Mouse (Mus musculus): ENCODE data around the gene Ccdc141. TPM values are rescaled to one million over a fixed set of nuclear protein-coding genes. Genes with fewer than 3 reads are reported as not detected.

The Ccdc141 gene
- polyA plus RNA-seq, 1 experiment from 2014 or later = 2.5 TPM

DNA sequence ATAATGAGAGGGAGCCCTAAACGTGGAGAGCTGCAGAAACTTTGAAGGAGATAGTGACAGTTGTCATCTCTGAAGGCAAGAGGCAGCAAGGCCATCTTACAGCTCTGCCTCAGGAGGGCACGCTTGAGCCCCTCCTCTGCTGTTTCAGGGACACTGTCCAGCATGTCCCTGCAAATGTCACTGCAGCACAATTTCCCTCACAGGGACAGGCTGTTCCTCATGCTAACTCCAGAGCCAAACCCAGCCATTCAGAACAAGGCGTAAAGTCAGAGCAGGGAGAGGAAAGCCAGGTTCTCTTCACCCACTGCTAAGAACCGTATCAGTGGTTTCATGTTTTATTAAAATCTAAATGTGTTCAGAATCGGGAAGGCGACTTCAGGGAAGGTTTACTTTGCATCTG, 192.8 kb downstream of the Ccdc141 start:
- WGBS = 79% methylated on average over 6 of the region's 6 CpGs
- no peak overlapping the region for H3K9ac ChIP-seq (ENCODE audit: low read length)
- no peak overlapping the region for H3K4me2 ChIP-seq
- H3K4me1 ChIP-seq (ENCODE audit: control insufficient read depth, insufficient read depth, low read length) = no peaks in the 10 kb centered on the region
- no peak overlapping the region for H3K27ac ChIP-seq (ENCODE audit: low read depth, low read length)
- no peaks in the 10 kb centered on the region for H3K36me3 ChIP-seq (ENCODE audit: control insufficient read depth, insufficient read depth, low read length)
- H3K4me3 ChIP-seq (ENCODE audit: low read depth, low read length) = no peak overlapping the region
- no peak for DNase-seq (ENCODE audit: low spot score, missing footprints)
- H3K27me3 ChIP-seq (ENCODE audit: control insufficient read depth, insufficient read depth, low read length) = no peaks in the 10 kb centered on the region
- ATAC-seq (ENCODE audit: low FRiP score) = no peak
- no peaks in the 10 kb centered on the region for H3K9me3 ChIP-seq (ENCODE audit: control insufficient read depth, low read length)

- 58% methylated on average over 4 of the region's 4 CpGs for WGBS
- Histone ChIP-seq H3K9me3 (ENCODE audit: control insufficient read depth, low read length) (no peaks in the 10 kb centered on the region), H3K27ac (ENCODE audit: low read depth, low read length) (no peak overlapping the region), H3K27me3 (ENCODE audit: control insufficient read depth, insufficient read depth, low read length) (no peaks in the 10 kb centered on the region), H3K9ac (ENCODE audit: low read length) (no peak overlapping the region), H3K4me3 (ENCODE audit: low read depth, low read length) (no peak overlapping the region), H3K4me2 (no peak overlapping the region), H3K4me1 (ENCODE audit: control insufficient read depth, insufficient read depth, low read length) (no peaks in the 10 kb centered on the region), H3K36me3 (ENCODE audit: control insufficient read depth, insufficient read depth, low read length) (no peaks in the 10 kb centered on the region)
- ATAC-seq (ENCODE audit: low FRiP score) (no peak), DNase-seq (ENCODE audit: low spot score, missing footprints) (no peak)
Observed at GRCm38 (mm10) chr2:76972051-76972450, 198.4 kb downstream of the Ccdc141 start.

DNA sequence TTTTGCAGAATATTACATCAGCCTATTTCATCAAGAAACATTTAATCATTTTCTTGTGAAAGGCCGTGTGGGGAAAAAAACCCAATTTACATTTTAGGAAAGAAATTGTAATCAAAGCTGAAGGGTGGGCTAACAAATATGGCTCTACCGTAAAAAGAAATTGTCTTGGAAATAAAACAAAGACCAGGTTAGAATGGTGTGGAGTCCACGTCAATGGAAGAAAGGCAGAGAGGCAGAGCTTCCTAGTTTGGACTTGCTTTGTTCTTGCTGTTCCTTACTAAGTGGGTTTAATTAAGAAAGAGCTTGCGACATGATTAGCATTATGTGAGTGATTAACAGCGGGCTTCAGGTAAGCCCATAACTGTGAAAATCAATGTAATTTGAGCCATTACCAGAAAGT, 199.4 kb downstream of the Ccdc141 start:
- ATAC-seq (ENCODE audit: low FRiP score) = peak; percentile 19; the same call in 1 of the 2 replicates
- WGBS = 66% methylated on average over 5 of the region's 5 CpGs

DNA sequence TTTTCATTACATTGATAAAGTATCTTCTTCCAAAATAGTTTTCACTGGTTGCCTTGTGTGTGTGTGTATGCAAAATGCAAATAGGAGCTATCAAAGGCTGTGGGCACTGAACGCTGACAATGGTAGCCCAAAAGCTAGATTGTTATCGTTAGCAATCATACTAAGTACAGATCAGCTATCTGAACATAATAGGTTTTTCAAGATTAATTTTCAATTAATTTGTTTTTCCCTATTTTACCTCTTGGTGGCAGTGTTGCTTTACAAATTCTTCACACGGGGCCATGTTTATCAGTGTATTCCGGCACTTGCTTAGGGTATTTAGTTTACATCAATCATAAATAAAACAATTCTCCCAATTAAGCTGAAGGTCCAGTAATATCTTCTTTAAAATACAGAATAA, 199.8 kb downstream of the Ccdc141 start:
- Histone ChIP-seq H3K27me3 (ENCODE audit: control insufficient read depth, insufficient read depth, low read length) (no peaks in the 10 kb centered on the region), H3K9me3 (ENCODE audit: control insufficient read depth, low read length) (no peaks in the 10 kb centered on the region), H3K4me1 (ENCODE audit: control insufficient read depth, insufficient read depth, low read length) (no peaks in the 10 kb centered on the region), H3K9ac (ENCODE audit: low read length) (no peak overlapping the region), H3K4me2 (no peak overlapping the region), H3K27ac (ENCODE audit: low read depth, low read length) (no peak overlapping the region), H3K4me3 (ENCODE audit: low read depth, low read length) (no peak overlapping the region), H3K36me3 (ENCODE audit: control insufficient read depth, insufficient read depth, low read length) (no peaks in the 10 kb centered on the region)
- 32% methylated on average over 4 of the region's 4 CpGs for WGBS
- DNase-seq (ENCODE audit: low spot score, missing footprints) (no peak), ATAC-seq (ENCODE audit: low FRiP score) (no peak)

More for the DNA sequence above, 199.4 kb downstream of the Ccdc141 start:
- no peak for DNase-seq (ENCODE audit: low spot score, missing footprints)
- Histone ChIP-seq H3K4me1 (ENCODE audit: control insufficient read depth, insufficient read depth, low read length) (no peaks in the 10 kb centered on the region), H3K36me3 (ENCODE audit: control insufficient read depth, insufficient read depth, low read length) (no peaks in the 10 kb centered on the region), H3K4me3 (ENCODE audit: low read depth, low read length) (no peak overlapping the region), H3K27ac (ENCODE audit: low read depth, low read length) (no peak overlapping the region), H3K4me2 (no peak overlapping the region), H3K27me3 (ENCODE audit: control insufficient read depth, insufficient read depth, low read length) (no peaks in the 10 kb centered on the region), H3K9me3 (ENCODE audit: control insufficient read depth, low read length) (no peaks in the 10 kb centered on the region), H3K9ac (ENCODE audit: low read length) (no peak overlapping the region)

DNA sequence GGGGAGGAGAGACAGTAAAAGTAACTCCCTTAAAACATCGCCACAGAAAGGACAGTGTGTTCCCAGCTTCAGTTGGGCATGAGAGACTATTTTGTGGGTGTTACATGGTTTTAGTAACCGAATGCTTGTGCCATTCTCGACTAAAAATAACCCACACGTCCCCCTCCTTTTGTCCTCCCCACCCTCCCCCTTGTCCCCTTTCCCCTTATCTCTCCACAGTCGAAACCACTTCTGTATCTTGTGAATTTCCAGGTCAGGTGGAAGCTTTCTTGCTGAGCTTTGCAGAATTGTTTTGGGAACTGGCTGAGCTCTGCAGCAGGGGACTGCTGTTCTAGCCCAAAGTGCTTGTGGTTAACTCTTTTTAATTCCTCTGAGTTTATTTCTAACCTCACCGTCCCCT, 200.2 kb downstream of the Ccdc141 start:
- Histone ChIP-seq H3K4me1 (ENCODE audit: control insufficient read depth, insufficient read depth, low read length) (no peaks in the 10 kb centered on the region), H3K4me2 (no peak overlapping the region), H3K9ac (ENCODE audit: low read length) (no peak overlapping the region), H3K27me3 (ENCODE audit: control insufficient read depth, insufficient read depth, low read length) (no peaks in the 10 kb centered on the region), H3K27ac (ENCODE audit: low read depth, low read length) (no peak overlapping the region), H3K36me3 (ENCODE audit: control insufficient read depth, insufficient read depth, low read length) (no peaks in the 10 kb centered on the region), H3K4me3 (ENCODE audit: low read depth, low read length) (no peak overlapping the region), H3K9me3 (ENCODE audit: control insufficient read depth, low read length) (no peaks in the 10 kb centered on the region)
- ATAC-seq (ENCODE audit: low FRiP score) (no peak), DNase-seq (ENCODE audit: low spot score, missing footprints) (no peak)
- WGBS = 70% methylated on average over 6 of the region's 6 CpGs

DNA sequence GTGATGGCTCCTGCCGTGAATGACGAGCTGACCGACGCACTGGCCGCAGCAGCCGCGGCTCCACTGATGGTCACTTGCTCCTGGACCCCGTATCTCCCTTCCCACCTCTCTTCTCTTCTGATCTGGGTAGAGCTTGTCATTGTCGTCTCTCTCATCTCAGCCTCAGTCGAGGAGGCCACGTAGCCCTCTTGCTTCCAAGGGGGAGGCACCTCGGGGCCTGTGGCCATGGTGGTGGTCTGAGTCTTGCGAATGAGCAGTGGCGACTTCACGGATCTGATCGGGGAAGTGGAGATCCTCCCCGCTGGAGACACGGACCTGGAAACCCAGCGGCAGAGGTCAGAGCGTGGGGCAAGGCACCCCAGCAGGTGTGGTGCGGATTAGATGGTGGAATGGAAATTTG, 200.8 kb downstream of the Ccdc141 start:
- 86% methylated on average over 21 of the region's 21 CpGs for WGBS
- Histone ChIP-seq H3K4me1 (ENCODE audit: control insufficient read depth, insufficient read depth, low read length) (no peaks in the 10 kb centered on the region), H3K4me2 (no peak overlapping the region), H3K9ac (ENCODE audit: low read length) (no peak overlapping the region), H3K4me3 (ENCODE audit: low read depth, low read length) (no peak overlapping the region), H3K36me3 (ENCODE audit: control insufficient read depth, insufficient read depth, low read length) (no peaks in the 10 kb centered on the region), H3K27ac (ENCODE audit: low read depth, low read length) (no peak overlapping the region), H3K27me3 (ENCODE audit: control insufficient read depth, insufficient read depth, low read length) (no peaks in the 10 kb centered on the region), H3K9me3 (ENCODE audit: control insufficient read depth, low read length) (no peaks in the 10 kb centered on the region)
- DNase-seq (ENCODE audit: low spot score, missing footprints) (no peak), ATAC-seq (ENCODE audit: low FRiP score) (no peak)

DNA sequence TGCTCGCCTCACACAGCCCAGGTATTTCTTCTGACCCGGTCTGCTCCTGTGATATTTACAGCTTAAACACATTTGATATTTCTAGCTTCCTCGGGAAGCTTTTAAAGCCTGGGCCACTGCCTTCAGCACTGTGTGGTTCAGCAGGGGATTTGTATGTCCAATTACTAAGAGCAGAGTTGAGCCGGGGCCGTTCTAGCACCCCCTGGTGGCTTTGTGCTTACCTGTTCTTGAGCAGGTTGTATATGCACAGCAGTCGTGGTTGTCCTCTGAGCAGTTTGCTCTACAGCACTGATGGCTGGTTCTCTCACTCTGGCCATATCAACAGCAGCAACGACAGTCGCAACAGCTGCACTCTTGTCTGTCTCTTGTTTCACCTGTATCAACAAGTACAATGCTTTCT, 201.5 kb downstream of the Ccdc141 start:
- Histone ChIP-seq H3K9me3 (ENCODE audit: control insufficient read depth, low read length) (no peaks in the 10 kb centered on the region), H3K27me3 (ENCODE audit: control insufficient read depth, insufficient read depth, low read length) (no peaks in the 10 kb centered on the region), H3K9ac (ENCODE audit: low read length) (no peak overlapping the region), H3K36me3 (ENCODE audit: control insufficient read depth, insufficient read depth, low read length) (no peaks in the 10 kb centered on the region), H3K27ac (ENCODE audit: low read depth, low read length) (no peak overlapping the region), H3K4me3 (ENCODE audit: low read depth, low read length) (no peak overlapping the region), H3K4me1 (ENCODE audit: control insufficient read depth, insufficient read depth, low read length) (no peaks in the 10 kb centered on the region), H3K4me2 (no peak overlapping the region)
- 30% methylated on average over 8 of the region's 8 CpGs for WGBS
- ATAC-seq (ENCODE audit: low FRiP score) (peak; percentile 85), DNase-seq (ENCODE audit: low spot score, missing footprints) (peak; percentile 94)

- Histone ChIP-seq H3K9me3 (ENCODE audit: control insufficient read depth, low read length) (no peaks in the 10 kb centered on the region), H3K4me2 (no peak overlapping the region), H3K4me3 (ENCODE audit: low read depth, low read length) (no peak overlapping the region), H3K4me1 (ENCODE audit: control insufficient read depth, insufficient read depth, low read length) (no peaks in the 10 kb centered on the region), H3K9ac (ENCODE audit: low read length) (no peak overlapping the region), H3K27ac (ENCODE audit: low read depth, low read length) (no peak overlapping the region), H3K27me3 (ENCODE audit: control insufficient read depth, insufficient read depth, low read length) (no peaks in the 10 kb centered on the region), H3K36me3 (ENCODE audit: control insufficient read depth, insufficient read depth, low read length) (no peaks in the 10 kb centered on the region)
- DNase-seq (ENCODE audit: low spot score, missing footprints) (no peak), ATAC-seq (ENCODE audit: low FRiP score) (no peak)
- 91% methylated on average over 6 of the region's 6 CpGs for WGBS
Observed at GRCm38 (mm10) chr2:76966582-76966981, 203.9 kb downstream of the Ccdc141 start.

DNA sequence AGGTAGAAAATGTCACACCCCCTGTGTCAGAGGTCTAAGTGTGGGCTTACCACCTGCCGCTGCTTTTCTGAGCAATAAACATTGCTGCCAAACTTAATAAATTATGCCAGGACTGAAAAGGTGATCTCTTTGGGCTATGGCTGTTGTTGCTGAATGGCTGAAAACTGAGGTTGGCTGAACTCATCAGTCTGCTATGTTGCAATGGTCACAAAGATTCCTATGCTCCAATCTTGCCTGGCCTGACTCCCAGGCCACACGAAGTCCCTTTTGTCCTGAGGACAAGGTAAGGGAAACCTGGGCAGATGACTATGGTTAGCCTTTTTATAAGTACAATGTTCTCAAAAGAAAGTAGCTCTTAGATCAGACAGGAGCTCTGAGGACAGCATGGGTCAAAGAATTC, 204.4 kb downstream of the Ccdc141 start:
- Histone ChIP-seq H3K27me3 (ENCODE audit: control insufficient read depth, insufficient read depth, low read length) (no peaks in the 10 kb centered on the region), H3K36me3 (ENCODE audit: control insufficient read depth, insufficient read depth, low read length) (no peaks in the 10 kb centered on the region), H3K27ac (ENCODE audit: low read depth, low read length) (no peak overlapping the region), H3K4me1 (ENCODE audit: control insufficient read depth, insufficient read depth, low read length) (no peaks in the 10 kb centered on the region), H3K4me3 (ENCODE audit: low read depth, low read length) (no peak overlapping the region), H3K4me2 (no peak overlapping the region), H3K9ac (ENCODE audit: low read length) (no peak overlapping the region), H3K9me3 (ENCODE audit: control insufficient read depth, low read length) (no peaks in the 10 kb centered on the region)
- 92% methylated on average over 2 of the region's 2 CpGs for WGBS
- no peak for DNase-seq (ENCODE audit: low spot score, missing footprints)
- no peak for ATAC-seq (ENCODE audit: low FRiP score)

- H3K27ac ChIP-seq (ENCODE audit: low read depth, low read length) = no peak overlapping the region
- H3K36me3 ChIP-seq (ENCODE audit: control insufficient read depth, insufficient read depth, low read length) = no peaks in the 10 kb centered on the region
- no peak overlapping the region for H3K4me3 ChIP-seq (ENCODE audit: low read depth, low read length)
- DNase-seq (ENCODE audit: low spot score, missing footprints) (no peak), ATAC-seq (ENCODE audit: low FRiP score) (no peak)
- no peak overlapping the region for H3K4me2 ChIP-seq
- WGBS = 92% methylated on average over 7 of the region's 7 CpGs
- H3K9ac ChIP-seq (ENCODE audit: low read length) = no peak overlapping the region
- H3K4me1 ChIP-seq (ENCODE audit: control insufficient read depth, insufficient read depth, low read length) = no peaks in the 10 kb centered on the region
- no peaks in the 10 kb centered on the region for H3K9me3 ChIP-seq (ENCODE audit: control insufficient read depth, low read length)
- H3K27me3 ChIP-seq (ENCODE audit: control insufficient read depth, insufficient read depth, low read length) = no peaks in the 10 kb centered on the region
Observed at GRCm38 (mm10) chr2:76965542-76965941, 204.9 kb downstream of the Ccdc141 start.

All from midbrain, embryonic 11.5 days (tissue).